Mouse (Mus musculus): Measurements from ENCODE around the gene Clpsl2.

The Clpsl2 gene

DNA sequence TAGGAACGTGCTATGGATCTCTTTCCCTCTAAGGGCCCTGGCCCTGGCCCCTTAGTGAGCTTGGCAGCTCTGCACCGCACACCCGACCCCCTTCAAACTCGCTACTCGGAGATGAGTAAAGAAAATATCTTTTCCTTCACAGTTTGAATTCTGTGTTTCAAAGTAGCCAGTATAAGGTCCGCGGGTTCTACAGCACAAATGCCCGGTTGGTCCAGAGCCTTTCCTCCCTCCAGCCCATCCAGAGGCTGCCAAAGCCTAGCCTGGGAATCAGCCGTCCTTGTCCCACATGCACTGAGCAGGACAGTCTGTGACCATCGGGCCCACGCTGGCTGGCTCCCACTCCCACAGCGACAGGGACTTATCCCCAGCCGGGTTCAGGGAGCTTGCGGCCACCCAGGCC is at the start of gene Clpsl2:
Gene Clpsl2 (plus strand): TSS at position 301 of the 400 bp plus-strand sequence.
- DNase-seq (ENCODE audit: low spot score) = no peak

DNA sequence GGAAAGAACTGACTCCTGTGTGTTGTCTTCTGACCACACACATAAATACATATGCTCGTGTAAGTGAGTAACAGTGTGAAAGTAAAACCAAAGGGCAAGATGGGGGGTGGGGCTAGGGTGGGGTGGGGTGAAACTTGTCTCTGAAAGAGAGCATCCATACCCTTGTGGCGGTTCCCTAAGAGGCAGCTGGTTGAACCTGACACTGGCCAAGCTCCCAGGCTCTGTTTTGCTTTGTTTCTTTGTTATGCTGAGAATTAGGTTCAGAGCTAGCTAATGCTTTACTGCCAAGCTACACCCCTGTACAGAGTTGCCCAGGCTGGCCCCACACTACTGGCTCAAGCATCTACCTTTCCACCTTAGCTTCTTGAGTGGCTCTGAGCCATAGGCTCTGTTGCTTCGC is 48.7 kb upstream of the Clpsl2 start:
- no peak for DNase-seq (ENCODE audit: low spot score)

DNA sequence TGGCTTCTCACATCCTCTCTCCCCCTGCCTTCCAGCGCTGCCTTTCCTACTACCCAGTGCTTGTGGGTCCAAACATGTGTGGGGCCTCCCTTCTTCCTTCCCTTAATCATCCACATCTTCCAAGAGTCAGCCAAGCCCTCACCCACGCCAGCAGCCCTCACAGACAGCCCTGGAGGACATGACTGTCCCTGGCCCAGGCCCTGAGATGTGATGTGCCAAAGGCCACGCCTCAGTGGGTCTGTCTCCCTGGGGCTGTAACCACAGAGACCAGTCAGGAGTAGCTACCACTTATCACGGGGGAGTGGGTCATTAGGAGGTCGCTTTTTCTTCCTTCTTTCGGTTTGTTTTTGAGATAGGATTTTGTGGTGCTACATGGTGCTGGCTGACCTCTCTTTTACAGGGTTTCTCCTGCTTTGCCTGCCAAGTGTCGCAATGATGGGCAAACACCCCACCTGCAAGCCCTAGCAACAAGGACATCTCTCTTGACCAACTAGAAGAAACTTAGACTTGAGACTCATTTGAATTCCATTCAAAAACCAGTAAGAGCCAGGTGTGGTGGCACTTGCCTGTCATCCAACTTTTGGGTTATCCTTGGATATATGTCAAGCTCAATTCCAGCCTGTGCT is 46.9 kb upstream of the Clpsl2 start:
- no peak for DNase-seq (ENCODE audit: low spot score)

DNA sequence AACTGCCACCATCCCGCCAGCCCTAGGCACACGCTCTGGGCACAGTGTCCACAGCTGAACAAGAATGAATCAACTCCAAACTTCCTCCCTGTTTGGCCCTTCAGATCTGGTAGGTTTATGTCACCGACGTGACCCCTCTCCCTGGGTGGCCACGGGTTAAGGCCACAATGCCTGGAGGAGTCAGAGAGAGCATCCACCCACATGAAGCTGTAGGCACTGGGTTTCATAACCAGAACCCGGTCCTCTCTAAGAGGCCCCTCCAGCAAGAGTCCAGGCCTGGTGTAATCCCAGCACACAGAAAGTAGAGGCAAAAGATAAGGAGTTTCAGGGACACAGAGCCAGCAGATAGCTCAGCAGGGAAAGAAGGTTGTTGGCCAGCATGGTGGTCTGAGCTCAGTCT is 45.0 kb upstream of the Clpsl2 start:
- no peak for DNase-seq (ENCODE audit: low spot score)

DNA sequence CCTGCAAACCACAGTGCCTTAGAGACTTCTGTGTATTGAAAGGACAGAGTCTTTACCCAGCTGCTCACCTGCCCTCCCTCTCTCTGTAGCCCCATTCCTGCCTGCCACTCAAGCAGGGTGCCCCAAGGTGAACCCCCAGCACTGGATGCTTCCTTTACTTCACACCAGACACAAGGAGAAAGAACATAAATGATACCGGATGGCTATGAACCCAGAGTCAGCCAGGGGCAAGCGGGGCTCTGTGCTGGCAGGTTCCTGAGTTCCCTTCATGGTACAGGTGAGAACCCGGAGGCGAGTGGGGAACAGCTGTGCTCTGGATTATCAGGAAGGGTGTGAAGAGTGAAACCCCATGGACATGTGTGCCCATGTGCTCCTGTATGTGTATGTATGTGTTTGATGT is 43.6 kb upstream of the Clpsl2 start:
- no peak for DNase-seq (ENCODE audit: low spot score)

DNA sequence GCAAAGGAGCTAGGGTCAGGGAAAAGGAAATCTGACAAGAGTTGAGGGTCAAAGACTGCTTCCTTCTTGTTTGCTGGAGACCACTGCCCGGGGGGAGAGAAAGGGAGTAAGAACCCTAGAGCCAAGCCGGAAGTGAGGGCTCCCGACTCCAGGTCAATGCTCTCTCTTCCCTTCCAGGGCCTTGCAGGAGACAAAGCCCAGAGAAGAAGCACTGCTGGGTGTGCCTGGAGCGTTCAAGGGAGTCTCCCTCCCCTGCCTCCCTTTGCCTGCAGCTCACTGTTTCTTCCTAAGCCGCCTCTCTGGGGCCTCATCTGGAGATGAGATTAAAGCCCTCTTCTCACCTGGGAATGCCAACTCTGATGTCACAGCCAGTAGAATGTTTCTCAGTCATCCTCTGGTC is 42.3 kb upstream of the Clpsl2 start:
- DNase-seq (ENCODE audit: low spot score) = no peak

DNA sequence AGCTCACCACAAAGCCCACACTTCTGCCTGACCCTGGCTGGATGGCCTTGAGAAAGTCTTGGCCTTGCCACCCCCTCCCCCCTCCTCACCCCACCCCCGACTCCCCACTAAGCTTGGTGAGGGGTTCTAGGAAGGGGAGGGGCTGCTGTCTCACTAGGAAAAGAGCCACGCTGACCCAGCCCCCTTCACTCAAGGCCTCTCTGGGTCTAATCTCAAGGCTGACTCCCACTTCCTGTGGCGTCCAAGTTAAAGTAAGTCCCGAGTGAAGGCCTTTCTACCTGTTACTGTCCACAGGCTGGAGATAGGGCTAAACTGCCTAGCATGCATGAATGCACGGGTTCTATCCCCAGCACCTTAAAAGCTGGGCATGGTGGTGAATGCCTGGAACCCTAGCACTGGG is 41.7 kb upstream of the Clpsl2 start:
- DNase-seq (ENCODE audit: low spot score) = no peak

DNA sequence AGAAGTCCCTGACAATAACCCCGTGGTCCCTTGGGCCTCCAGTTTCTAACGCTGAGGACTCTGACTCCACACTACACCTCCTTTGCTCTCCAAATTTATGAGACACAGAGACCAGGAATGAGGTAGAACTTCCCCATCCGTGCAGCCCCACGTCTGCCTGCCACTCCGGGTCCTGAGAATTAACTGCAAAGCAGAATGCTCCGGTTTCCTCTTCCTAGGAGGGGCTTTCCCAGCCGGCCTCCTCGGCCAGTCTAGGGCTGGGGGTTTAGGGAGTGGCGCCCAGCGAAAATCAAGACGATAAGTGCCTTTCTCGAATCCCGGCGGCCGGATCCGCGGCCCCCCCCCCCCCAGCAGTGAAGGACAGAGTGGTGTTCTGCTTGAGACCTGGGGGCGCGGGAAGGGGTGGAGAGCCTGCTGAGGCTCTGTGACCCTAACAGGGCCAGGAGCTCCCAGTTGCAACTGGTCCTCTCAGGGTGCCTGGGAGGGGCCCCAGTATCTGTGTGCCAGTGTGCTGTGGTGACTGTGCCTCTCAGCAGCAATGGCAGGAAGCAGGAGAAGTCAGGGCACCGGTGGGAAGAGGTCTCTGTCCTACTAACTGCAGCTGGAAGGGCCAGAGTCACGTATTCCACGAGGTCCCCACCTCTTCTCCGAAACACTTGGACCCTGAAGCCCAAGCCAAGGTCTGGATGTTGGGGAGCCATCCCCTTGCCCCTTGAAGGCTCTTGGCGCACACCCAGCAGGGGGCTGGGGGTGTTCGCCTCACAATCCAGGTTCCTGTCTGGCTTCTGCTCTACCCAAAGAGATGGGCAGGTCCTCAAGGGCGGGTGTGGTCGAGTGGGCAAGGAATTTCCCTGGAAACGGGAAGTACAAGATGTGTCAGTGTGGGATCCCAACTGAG is 38.5 kb upstream of the Clpsl2 start:
- no peak for DNase-seq (ENCODE audit: low spot score)

DNA sequence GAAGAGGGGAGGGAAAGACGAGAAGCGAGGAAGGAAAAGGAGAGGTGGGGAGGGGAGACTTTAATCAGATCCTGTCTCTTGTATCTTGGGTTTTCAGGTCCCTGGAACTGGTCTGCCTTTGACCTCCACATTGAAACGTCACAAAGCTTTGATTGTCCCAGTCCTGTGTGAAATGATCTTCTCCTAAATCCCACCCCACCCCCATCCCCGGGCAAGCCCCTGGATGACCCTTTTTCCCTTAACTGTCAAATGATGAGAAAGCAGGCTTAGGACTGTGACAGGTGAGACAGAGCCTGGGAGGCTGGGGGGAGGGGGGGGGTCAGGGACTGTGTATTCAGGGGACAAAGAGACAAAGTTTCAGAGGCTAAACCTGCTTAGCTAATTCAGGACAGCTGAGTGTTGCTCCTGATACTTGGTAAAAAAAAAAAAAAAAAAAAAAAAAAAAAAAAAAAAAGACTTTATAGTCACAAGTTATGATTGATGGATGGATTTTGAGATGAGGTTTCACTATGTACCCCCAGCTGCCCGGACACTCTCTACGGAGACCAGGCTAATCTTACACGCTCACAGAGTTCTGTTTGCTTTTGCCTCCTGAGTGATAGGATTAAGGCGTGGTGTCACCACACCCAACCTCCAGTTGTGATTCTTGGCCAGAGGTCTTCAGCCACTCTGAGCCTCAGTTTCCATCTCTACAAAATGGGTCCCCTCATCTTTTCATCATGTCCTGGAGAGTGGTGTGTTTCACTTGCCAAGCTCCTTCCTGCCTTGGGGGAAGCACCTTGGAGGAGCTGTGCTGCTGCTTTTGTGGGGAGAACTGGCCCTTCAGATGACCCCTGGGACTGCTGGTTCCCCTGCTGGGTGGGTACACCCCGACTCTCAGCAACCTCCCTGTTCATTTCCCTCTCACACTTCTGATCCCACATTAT is 37.3 kb upstream of the Clpsl2 start:
- no peak for DNase-seq (ENCODE audit: low spot score)

DNA sequence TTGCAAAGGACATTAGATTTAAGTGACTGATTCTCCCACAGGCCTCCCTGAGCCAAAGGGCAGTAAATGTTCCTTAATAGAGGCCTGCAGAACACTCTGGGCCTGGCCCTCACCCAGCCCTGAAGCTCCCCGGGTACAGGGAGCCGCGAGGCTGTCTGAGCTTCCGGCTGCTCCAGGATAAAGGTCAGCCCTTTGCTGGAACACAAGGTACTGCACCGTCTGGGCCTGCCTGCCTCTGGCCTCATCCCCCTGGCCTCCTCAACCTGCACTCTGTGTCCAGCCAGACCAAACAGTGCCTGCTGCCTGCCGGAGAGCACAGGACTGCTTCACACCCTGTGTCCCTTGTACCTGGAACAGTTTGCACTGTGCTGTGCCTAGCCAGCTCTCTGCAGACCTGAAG is 36.5 kb upstream of the Clpsl2 start:
- DNase-seq (ENCODE audit: low spot score) = peak; percentile 87

DNA sequence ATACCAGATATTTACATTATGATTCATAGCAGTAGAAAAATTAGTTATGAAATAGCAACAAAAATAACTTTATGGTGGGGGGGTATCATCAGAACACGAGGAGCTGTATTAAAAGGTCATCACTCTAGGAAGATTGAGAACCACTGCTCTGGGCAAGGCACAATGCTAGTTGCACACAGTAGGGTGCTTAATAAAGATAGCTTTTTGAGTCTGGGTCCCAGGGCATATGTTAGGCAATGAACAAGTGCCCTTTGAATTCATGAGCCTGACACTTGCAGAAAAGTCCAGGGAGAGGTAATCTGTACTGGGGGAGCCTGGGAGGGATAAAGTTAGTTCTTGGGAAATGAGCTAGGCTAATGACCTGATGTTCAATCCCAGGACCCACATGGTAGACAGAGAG is 35.9 kb upstream of the Clpsl2 start:
- DNase-seq (ENCODE audit: low spot score) = no peak

DNA sequence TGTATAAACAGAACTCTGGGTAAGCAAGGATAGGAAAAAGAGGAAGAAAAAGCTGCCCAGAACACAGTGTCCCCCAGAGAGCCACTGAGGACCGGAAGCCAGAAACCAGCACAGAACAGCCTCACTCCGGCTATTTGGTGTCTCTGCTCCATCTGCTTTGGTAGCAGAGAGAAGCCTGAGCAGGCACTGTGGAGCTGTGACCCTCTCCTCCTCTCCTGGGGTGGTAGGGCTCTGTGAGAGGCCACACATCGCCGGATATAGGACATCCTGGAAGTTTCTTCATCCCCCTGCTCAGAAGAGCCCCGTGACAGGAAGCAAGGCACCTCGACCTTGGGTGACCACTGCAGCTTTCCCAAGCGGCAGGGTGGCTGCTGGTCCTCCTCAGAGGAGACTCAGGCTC is 35.4 kb upstream of the Clpsl2 start:
- no peak for DNase-seq (ENCODE audit: low spot score)

DNA sequence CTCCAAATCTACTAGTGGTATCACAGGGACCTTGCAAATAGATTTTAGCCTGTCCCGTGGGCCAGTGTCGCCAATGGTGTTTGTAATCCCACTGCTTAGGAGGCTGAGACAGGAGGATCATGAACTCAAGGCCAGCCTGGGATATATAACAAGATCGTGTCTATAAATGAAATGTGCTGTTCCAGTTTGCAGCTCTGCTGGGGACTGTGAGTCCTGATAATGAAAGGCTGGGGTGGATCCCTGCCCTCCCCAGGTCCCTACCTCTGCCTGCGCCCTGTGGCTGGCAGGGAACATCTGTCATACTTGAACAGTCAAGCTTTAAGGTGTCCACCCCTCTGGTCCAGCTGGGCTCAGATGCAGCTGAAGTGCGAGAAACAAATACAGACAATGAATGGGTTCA is 34.7 kb upstream of the Clpsl2 start:
- no peak for DNase-seq (ENCODE audit: low spot score)

DNA sequence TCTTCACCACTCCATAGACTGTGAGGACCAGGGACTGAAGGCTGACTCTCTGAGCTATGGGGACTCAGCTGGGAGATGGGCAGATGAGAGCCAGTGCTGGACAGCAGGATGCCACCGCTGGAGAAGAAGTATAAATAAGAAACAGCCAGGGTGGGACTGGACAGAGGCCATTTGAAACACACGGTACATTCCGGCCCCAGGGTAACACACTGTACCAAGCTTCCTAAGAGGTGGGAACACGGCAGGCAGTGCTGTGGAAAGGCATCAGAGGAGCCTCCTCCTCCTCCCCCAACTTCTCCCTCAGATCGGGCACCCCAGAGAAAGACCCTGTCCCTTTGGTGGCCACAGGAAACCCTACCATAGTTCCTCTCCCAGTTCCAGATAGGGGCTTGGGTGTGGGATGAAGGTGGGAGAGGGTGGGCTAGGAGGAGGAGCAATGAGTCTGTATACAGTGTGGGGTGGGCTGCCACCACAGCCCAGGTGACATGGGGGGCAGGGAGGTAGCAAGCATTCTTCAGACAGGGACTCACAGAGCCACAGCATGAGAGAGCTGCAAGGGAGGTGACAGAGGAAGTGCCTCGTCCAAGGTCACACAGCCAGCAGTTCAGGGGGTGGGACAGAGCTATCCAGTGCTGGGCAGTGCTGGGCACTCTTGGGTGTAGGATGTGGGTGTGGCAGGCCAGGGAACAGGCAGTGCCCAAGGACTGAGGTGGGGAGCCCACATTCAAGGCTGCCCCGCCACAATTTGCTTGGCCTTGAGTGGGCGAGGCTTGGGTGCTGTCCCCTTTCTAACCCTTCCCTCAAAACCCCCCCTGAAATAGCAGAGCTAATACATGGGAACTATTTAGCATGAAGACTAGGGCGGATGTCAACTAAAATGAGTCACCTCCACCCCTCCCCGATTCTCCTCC is 33.5 kb upstream of the Clpsl2 start:
- DNase-seq (ENCODE audit: low spot score) = no peak

DNA sequence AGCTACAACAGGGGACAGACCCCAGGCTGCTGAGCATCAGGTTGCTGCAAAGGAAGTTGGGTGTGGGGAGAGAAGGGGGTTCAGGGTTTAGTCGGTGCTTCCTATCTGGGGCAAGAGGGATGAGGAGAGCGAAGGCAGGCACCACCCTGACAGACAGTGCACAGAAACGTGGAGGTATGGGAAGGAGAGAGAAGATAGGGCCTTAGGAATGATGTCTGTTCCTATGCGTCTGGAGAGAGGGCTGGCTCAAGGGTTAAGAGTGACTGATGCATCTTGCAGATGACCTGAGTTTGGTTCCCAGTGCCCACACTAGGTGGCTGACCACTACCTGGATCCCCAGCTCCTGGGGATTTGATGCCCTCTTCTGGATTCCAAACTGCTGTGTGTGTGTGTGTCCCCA is 32.3 kb upstream of the Clpsl2 start:
- DNase-seq (ENCODE audit: low spot score) = no peak

DNA sequence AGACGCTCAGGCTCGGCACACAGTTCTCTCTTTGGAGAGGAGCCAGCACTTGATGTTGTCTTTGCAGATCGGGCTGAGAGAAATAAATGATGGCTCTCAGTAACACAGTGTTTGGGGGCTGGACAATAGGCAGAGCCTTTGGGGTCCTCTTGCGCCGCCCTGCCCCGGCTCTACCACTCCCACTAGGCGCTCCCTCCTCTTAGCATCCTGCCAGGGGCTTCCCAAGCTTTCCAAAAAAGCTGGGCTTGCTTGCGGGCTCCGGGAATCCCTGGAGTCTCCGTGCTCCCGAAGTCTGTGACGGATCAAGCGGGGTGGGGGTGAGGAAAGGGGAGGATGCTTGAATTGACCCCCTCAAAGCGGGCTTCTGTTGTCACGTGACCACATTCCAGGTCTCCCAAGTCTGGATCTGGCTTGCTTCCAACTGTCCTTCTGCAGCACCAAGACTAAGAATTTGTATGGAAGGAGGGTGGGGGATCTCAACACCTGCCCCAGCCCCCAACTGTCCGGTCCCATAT is 31.7 kb upstream of the Clpsl2 start, which contains the start of gene Fkbp5:
Gene Fkbp5 (minus strand): TSS at position 87 of the 515 bp plus-strand sequence.
- DNase-seq (ENCODE audit: low spot score) = no peak

DNA sequence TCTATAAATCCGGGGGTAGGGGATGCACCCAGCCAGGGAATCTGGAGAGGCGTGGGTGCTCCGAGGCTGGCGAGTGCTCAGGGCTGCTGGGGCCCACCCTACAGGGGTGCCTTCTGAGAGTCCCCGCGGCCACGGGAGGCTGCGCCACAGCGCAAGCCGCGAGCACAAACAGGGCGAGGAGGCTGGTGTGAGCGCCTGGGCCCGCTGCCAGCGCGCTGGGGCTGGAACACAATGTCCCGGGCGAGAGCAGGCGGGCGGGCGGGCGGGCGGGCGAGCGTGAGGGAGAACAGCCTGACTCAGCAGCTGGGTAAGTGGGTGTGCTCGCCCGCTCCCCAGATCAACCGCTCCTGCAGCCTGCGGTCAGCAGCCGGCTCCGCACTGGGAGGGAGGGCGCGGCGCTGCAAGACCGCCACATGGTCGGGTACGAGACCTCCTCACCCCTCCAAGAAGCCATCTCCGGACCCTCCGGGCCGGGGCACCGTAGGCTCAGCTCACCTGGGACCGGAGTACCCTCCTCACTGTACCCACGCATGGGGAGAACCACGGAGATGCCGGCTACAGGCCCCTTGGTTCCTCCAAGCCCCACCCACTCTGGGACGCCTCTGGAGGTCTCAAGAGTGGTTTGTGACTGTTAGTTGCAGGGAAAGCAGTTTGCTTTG is 31.1 kb upstream of the Clpsl2 start:
- DNase-seq (ENCODE audit: low spot score) = no peak

DNA sequence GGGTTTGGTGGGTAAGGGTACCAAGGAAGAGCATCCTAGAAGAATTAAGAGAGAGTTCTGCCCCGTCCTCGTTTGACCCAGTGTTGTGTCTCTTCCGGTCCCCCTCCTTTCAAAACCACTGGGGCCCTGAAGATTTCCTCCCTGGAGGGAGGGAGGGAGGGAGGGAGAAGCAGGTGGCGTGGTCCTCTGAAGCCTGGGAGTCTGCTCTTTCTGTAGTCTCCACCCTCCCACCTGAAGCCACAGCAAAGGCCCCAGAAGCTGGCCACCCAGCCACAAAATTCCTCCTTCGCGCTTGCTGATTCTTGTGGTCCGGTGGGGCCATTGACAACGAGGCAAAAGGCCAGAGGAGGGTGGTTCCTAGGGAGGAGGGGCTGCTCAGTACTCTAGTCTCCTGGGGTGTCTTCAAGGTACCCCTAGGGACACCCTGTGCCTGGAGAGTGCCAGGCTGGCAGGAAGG is 30.6 kb upstream of the Clpsl2 start:
- DNase-seq (ENCODE audit: low spot score) = no peak

DNA sequence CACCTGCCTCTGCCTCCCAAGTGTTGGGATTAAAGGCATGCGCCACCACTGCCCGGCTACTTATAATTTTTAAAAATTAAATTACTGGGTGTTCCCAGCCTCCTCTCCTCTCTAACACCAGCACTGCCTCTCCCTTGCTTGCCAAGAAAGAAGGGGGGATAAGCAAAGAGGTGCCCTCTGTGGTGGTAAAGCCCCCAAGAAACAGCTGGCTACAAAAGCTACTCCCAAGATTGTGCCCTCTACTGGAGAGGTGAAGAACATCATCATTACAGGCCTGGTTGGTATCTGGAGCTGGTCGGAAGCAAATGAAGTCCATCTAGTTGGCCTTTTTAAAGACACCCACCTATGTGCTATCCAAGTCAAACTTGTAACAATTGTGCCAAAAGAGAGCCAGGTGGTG is 29.4 kb upstream of the Clpsl2 start:
- no peak for DNase-seq (ENCODE audit: low spot score)

DNA sequence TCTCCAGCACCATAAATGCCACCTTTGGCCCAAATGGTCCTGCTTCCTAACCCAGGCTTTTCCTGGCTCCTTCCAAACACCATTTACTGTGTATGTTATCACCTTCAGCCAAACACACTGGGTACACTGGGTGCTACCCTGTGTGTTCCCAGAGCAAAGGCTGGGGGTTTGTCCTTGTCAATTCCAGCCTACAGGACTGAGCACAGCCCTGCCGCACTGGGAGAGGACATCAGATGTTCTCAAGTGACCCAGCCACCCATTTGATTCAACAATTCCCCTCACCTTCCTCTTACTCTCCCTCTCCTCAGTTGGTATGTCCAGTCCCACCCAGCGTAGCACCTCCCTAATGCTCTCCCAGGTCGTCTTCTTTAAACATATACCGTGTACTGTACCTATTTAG is 28.6 kb upstream of the Clpsl2 start:
- DNase-seq (ENCODE audit: low spot score) = no peak
